Mouse (Mus musculus) midbrain, embryonic 11.5 days (tissue): ENCODE results near the gene Ube2q1. TPM values are rescaled to one million over a fixed set of nuclear protein-coding genes. Genes with fewer than 3 reads are reported as not detected.

ENCODE experiments used
- ATAC-seq: fragments of 200-750 bp; cut with Nextera tagmentation; 2 replicates; pipeline ENCODE4 v1.8.0; 2017; ENCODE audit warnings: moderate TSS enrichment, moderate library complexity; ENCODE audit not compliant: low FRiP score
- DNase-seq: peaks from one replicate; pipeline ENCODE4 v3.0.0; 2015; ENCODE audit warnings: low spot score; ENCODE audit errors: missing footprints
- H3K27ac ChIP-seq: fragments of 300-500 bp; sonication (generic); 2 replicates; pipeline ENCODE4 v1.5.1; 2014; ENCODE audit warnings: low read depth, low read length
- H3K27me3 ChIP-seq: fragments of 300-500 bp; sonication (generic); 2 replicates; pipeline ENCODE4 v1.6.1; 2014; ENCODE audit warnings: mild to moderate bottlenecking, low read length, moderate library complexity, mixed read lengths; ENCODE audit not compliant: control insufficient read depth, insufficient read depth
- H3K36me3 ChIP-seq: fragments of 300-500 bp; sonication (generic); 2 replicates; pipeline ENCODE4 v1.6.1; 2014; ENCODE audit warnings: mild to moderate bottlenecking, low read length, moderate library complexity, mixed read lengths; ENCODE audit not compliant: control insufficient read depth, insufficient read depth
- H3K4me1 ChIP-seq: fragments of 300-500 bp; sonication (generic); 2 replicates; pipeline ENCODE4 v1.6.1; 2014; ENCODE audit warnings: low read length; ENCODE audit not compliant: control insufficient read depth, insufficient read depth
- H3K4me2 ChIP-seq: fragments of 300-500 bp; sonication (generic); 2 replicates; pipeline ENCODE4 v1.6.1; 2014; ENCODE audit warnings: mild to moderate bottlenecking, moderate library complexity
- H3K4me3 ChIP-seq: fragments of 300-500 bp; sonication (generic); 2 replicates; pipeline ENCODE4 v1.5.1; 2014; ENCODE audit warnings: low read depth, low read length
- H3K9ac ChIP-seq: fragments of 300-500 bp; sonication (generic); 2 replicates; pipeline ENCODE4 v1.6.1; 2014; ENCODE audit warnings: low read length
- H3K9me3 ChIP-seq: fragments of 300-500 bp; sonication (generic); 2 replicates; pipeline ENCODE4 v1.6.1; 2016; ENCODE audit warnings: low read length; ENCODE audit not compliant: control insufficient read depth
- WGBS: fragments of 180-500 bp; shearing (Covaris S2); extraction: QIAGEN DNeasy Blood & Tissue Kit; methylation state at CpG from one replicate; pipeline ENCODE4 v1.1.7; 2014; 5-methylcytosine and 5-hydroxymethylcytosine counted together
- polyA plus RNA-seq: library from polyadenylated mRNA; unstranded; fragments of >200 nt; fragmentation: Nextera tagmentation; extraction: Ambion mirVana; gene quantifications from 2 replicates; pipeline ENCODE4 v1.2.1, GENCODE M21; 2014

Ube2q1 gene
- polyA plus RNA-seq, 1 experiment from 2014 or later, result 22.7 TPM

DNA sequence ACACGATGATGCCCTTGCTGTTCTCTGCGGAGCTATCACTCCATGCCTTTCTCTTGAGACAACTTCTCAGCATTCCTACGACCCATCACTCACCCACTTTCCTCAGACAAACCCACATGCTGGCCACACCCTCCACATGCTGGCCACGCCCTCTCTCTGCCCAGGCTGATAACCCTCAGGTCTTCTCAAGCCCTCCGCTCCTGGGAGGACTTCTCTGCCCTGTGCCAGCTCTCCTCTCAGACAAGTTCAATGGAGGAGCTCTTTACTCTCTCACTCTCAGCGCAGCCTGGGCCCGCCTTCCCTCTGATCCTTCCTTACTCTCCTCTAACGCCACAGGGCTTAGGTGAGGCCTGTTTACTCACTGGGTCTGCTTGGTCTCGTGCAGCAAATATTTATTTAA is 35.2 kb downstream of the Ube2q1 start:
- WGBS, result 54% methylated on average over 9 of the region's 9 CpGs
- H3K27me3 ChIP-seq, result no peaks in the 10 kb centered on the region
- no peak for ATAC-seq

DNA sequence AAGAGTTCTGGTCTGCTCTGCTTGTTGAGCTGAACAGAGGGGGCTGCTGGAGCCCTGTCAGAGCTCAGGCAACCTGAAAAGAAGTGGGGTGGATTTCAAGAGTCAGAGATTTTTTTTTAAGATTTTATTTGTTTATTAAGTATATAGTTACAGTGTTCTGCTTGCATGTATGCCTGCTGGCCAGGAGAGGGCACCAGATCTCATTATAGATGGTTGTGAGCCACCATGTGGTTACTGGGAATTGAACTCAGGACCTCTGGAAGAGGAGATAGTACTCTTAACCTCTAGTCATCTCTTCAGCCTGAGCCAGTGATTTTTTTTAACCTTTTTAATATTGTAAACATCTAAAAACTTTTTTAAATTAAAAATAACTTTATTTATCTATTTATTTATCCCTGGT is 37.4 kb downstream of the Ube2q1 start:
- H3K4me2 ChIP-seq, result no peak overlapping the region
- DNase-seq, result no peak
- no peak overlapping the region for H3K4me3 ChIP-seq
- H3K9ac ChIP-seq, result no peak overlapping the region
- no peaks in the 10 kb centered on the region for H3K27me3 ChIP-seq
- no peaks in the 10 kb centered on the region for H3K36me3 ChIP-seq
- H3K27ac ChIP-seq, result no peak overlapping the region
- H3K9me3 ChIP-seq, result no peaks in the 10 kb centered on the region
- ATAC-seq, result no peak
- H3K4me1 ChIP-seq, result no peaks in the 10 kb centered on the region

More for the DNA sequence above, 35.2 kb downstream of the Ube2q1 start:
- Histone ChIP-seq H3K9ac (no peak overlapping the region), H3K36me3 (no peaks in the 10 kb centered on the region), H3K27ac (no peak overlapping the region), H3K4me2 (no peak overlapping the region), H3K4me1 (no peaks in the 10 kb centered on the region), H3K4me3 (no peak overlapping the region), H3K9me3 (no peaks in the 10 kb centered on the region)
- DNase-seq, result no peak

DNA sequence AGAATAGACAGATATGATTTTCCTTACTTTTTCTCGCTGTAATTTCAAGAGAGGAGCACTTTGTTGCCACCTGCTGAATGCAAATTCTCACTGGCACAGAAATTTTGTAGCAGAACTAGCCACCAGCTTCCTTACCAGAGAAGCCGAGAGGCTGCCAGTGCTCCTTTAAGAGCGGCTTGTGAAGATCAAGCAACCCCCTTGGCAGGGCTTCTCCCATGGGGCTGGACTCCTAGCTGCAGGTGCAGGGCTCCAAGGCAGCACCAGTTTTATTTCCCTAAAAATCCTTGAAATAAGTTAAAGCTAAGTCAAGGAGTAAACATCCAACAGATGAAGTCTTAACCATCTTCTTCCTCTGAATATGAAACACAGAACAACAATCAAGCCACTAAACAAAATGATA is 38.8 kb downstream of the Ube2q1 start:
- Histone ChIP-seq H3K9ac (no peak overlapping the region), H3K27me3 (no peaks in the 10 kb centered on the region), H3K27ac (no peak overlapping the region), H3K4me2 (no peak overlapping the region), H3K9me3 (no peaks in the 10 kb centered on the region), H3K36me3 (no peaks in the 10 kb centered on the region), H3K4me3 (no peak overlapping the region), H3K4me1 (no peaks in the 10 kb centered on the region)
- ATAC-seq (no peak), DNase-seq (no peak)
- WGBS, result 73% methylated on average over 3 of the region's 3 CpGs

DNA sequence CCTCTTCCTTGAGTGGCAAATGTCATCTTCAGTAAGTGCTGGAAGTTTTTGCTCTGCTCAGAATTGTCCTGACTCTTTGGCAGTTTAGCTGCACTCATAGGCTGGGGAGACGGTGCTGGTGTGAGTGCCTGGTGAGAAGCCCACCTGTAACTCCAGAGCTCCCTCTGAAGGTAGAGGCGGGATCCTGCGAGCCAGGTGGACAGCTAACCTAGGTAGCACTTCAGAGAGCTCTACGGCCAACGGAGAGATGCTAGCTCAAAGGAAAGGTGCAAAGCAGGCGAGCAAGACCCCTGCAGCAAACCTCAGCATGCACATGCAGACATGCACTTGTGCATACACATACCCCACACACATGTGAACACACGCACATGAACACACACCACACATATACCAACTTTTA is 40.6 kb downstream of the Ube2q1 start:
- H3K36me3 ChIP-seq, result no peaks in the 10 kb centered on the region
- no peak for ATAC-seq
- H3K4me3 ChIP-seq, result no peak overlapping the region
- no peaks in the 10 kb centered on the region for H3K4me1 ChIP-seq
- no peaks in the 10 kb centered on the region for H3K9me3 ChIP-seq
- no peak overlapping the region for H3K4me2 ChIP-seq
- 79% methylated on average over 7 of the region's 7 CpGs for WGBS
- no peaks in the 10 kb centered on the region for H3K27me3 ChIP-seq
- no peak for DNase-seq
- H3K27ac ChIP-seq, result no peak overlapping the region
- no peak overlapping the region for H3K9ac ChIP-seq

DNA sequence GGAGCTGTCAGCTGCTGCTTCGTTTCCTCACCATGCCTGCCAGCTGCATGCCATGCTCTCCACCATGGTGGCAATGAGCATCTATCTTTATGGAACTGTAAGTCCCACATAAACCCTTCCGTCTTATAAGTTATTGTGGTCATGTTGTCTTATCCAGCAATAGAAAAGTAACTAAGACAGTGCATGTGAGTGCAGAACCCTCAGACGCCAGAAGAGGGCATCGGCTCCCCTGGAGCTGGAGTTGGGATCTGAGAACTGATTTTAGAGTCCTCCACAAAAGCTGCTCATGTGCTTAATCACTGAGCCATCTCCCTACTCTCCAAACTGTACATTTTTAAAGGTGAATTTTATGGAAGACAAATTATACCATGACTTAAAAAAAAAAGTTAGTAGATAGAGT is 43.6 kb downstream of the Ube2q1 start:
- 59% methylated on average over 4 of the region's 4 CpGs for WGBS
- DNase-seq, result no peak

DNA sequence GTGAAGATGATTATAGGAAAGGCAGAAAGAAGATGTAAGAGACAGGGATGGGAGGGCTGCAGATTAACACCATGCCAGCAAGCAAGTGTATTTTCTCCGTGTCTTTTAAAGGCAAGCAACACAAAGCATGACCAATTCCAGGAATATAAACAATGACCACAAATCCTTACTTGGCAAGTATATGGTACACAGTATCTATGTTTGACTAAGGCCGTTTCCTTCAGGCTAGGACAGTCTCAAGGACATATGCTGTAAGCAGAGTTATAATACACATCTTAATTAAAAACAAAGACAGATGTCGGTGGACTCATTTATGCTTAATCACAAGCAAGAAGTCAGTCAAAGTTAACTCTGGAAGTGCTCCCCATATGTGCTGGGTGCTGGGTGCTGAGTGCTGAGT is 45.2 kb downstream of the Ube2q1 start:
- Histone ChIP-seq H3K9ac (no peak overlapping the region), H3K4me3 (no peak overlapping the region), H3K27ac (no peak overlapping the region), H3K36me3 (no peaks in the 10 kb centered on the region), H3K27me3 (no peaks in the 10 kb centered on the region), H3K4me1 (no peaks in the 10 kb centered on the region), H3K9me3 (no peaks in the 10 kb centered on the region), H3K4me2 (no peak overlapping the region)
- WGBS, result 83% methylated on average over 3 of the region's 3 CpGs
- ATAC-seq (no peak), DNase-seq (peak; percentile 44)

More for the DNA sequence above, 43.6 kb downstream of the Ube2q1 start:
- Histone ChIP-seq H3K9me3 (no peaks in the 10 kb centered on the region), H3K4me1 (no peaks in the 10 kb centered on the region), H3K4me3 (no peak overlapping the region), H3K27ac (no peak overlapping the region), H3K36me3 (no peaks in the 10 kb centered on the region), H3K4me2 (no peak overlapping the region), H3K9ac (no peak overlapping the region), H3K27me3 (no peaks in the 10 kb centered on the region)
- ATAC-seq, result no peak

DNA sequence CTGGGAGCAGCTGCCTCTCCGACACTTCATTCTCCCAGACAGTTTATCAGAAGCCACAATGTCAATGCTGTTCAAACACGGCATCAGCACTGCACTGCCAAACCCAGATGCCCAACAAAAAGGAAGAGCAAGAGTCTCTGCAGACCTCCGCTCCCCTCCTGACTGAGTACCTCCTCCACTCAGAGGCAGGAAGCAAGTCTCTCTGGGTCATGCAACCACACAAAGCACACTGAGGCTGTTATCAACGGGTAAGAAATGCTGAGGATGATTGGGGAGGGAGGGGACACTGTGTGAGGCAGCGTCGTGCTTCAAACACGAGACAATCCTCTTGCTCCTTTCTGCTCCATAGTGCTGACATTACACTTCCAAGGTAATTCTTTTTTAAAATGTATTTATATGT is 46.5 kb downstream of the Ube2q1 start:
- Histone ChIP-seq H3K27me3 (no peaks in the 10 kb centered on the region), H3K27ac (no peak overlapping the region), H3K9ac (no peak overlapping the region), H3K4me1 (no peaks in the 10 kb centered on the region), H3K4me3 (no peak overlapping the region), H3K36me3 (no peaks in the 10 kb centered on the region), H3K4me2 (no peak overlapping the region), H3K9me3 (no peaks in the 10 kb centered on the region)
- WGBS, result 78% methylated on average over 7 of the region's 7 CpGs
- ATAC-seq (no peak), DNase-seq (no peak)

DNA sequence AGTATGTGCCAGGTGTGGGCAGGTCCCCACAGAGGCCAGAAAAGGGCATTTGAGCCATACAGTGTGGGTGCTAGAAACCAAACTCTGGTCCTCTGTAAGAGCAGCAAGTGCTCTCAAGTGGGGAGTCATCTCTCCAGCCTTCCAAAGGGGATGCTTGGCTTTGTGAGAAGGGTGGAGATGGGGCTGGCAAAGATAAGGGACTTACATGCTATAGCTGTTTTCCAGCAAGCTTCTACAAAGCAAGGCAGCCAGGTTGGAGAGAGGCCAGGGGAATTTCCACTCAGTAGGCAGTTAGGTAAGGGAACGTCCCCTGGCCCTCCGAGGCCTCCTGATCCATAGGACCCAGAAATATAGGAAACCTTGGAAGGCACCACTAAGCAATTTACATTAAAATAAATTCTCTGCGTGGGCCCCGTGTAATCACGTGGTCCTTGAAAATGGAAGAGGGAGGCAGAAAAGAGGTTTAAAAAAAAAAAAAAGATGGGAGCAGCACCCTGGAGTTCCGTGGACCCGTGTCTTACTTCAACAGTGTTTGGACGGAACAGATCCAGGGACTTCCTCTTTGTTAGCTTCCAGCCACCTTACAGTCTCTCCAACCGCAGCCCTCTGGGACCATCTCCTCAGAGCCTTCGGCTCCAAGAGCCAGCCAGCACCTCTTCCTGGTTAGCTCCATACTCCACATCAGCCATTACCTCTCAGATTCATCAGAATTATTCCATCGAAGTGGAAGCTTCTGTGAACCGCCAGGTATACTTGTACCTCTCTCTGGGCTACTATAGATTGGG is 47.1 kb downstream of the Ube2q1 start:
- no peaks in the 10 kb centered on the region for H3K36me3 ChIP-seq
- no peak overlapping the region for H3K9ac ChIP-seq
- no peaks in the 10 kb centered on the region for H3K27me3 ChIP-seq
- ATAC-seq (no peak), DNase-seq (no peak)
- no peaks in the 10 kb centered on the region for H3K9me3 ChIP-seq
- 84% methylated on average over 12 of the region's 12 CpGs for WGBS
- no peak overlapping the region for H3K4me2 ChIP-seq
- no peaks in the 10 kb centered on the region for H3K4me1 ChIP-seq
- no peak overlapping the region for H3K27ac ChIP-seq
- H3K4me3 ChIP-seq, result no peak overlapping the region

DNA sequence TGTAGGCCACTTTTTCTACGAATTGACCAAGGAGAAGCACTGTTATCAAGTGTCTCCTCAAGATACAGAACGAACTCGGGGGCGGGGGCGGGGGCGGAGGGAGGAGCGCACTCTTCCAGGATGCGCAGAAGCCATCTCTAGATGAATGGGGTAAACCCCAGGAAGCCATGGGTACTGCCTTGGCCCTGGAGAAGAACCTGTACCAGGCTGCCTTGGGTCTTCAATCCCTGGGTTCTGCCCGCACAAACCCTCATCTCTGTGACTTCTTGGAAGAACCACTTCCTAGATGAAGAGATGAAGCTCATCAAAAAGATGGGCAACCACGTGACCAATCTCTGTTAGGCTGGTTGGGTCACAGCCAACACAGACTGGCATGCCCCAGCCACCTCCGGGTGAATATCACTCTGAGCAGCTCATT is 47.7 kb downstream of the Ube2q1 start:
- no peaks in the 10 kb centered on the region for H3K36me3 ChIP-seq
- WGBS, result 91% methylated on average over 11 of the region's 11 CpGs
- ATAC-seq, result no peak
- H3K4me3 ChIP-seq, result no peak overlapping the region
- no peak overlapping the region for H3K27ac ChIP-seq
- no peaks in the 10 kb centered on the region for H3K9me3 ChIP-seq
- H3K9ac ChIP-seq, result no peak overlapping the region
- DNase-seq, result no peak
- no peaks in the 10 kb centered on the region for H3K27me3 ChIP-seq
- H3K4me1 ChIP-seq, result no peaks in the 10 kb centered on the region
- no peak overlapping the region for H3K4me2 ChIP-seq
